Mouse (Mus musculus): Measurements from ENCODE around the gene Lrrtm4. TPM values are rescaled to one million over a fixed set of nuclear protein-coding genes. Genes with fewer than 3 reads are reported as not detected.

The Lrrtm4 gene
- polyA plus RNA-seq, 2 experiments, result 2.2 to 4.5 TPM

DNA sequence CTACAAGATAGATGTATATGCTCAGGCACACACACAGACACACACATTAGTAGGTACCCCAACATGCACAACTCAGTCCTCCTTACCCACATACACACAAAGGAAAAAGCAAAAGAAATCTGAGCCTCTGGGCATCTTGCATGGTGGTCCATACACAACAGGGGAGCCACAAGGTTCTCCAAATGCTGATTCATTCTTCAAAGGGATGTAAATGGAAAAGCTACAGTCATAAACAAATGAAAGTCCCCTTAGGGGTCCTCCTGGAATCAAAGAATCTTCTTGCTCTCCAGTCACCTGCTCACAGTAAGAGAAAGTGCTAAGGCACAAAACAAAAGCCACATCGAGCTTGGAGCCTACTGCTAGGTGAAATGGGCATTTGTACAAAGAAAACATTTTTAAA lies 526.3 kb downstream of the Lrrtm4 start:
- no peaks in the 10 kb centered on the region for H3K27me3 ChIP-seq (ENCODE audit: control insufficient read depth, insufficient read depth, low read length)
- TF ChIP-seq POLR2A (IDR thresholded peaks at IDR 0.05; ENCODE audit: borderline replicate concordance, extremely low read depth, insufficient read depth, insufficient read length), result no peak
- no peak for DNase-seq (ENCODE audit: low spot score)
- no peak overlapping the region for H3K4me3 ChIP-seq (replicated peaks; ENCODE audit: low read length)
- no peaks in the 10 kb centered on the region for H3K36me3 ChIP-seq (ENCODE audit: control insufficient read depth, insufficient read depth, low read length)
- no peak overlapping the region for H3K9ac ChIP-seq (ENCODE audit: low read depth, low read length, severe bottlenecking)
- no peak overlapping the region for H3K27ac ChIP-seq (replicated peaks; ENCODE audit: low read depth, low read length)
- no peaks in the 10 kb centered on the region for H3K9me3 ChIP-seq (ENCODE audit: control insufficient read depth, low read length)
- no peaks in the 10 kb centered on the region for H3K4me1 ChIP-seq (ENCODE audit: control insufficient read depth, insufficient read depth, low read length)
- ATAC-seq (ENCODE audit: low FRiP score, low read depth), result no peak
- H3K4me2 ChIP-seq (replicated peaks; ENCODE audit: low read depth, low read length, severe bottlenecking), result no peak overlapping the region
- 18% methylated on average over 1 of the region's 1 CpGs for WGBS

DNA sequence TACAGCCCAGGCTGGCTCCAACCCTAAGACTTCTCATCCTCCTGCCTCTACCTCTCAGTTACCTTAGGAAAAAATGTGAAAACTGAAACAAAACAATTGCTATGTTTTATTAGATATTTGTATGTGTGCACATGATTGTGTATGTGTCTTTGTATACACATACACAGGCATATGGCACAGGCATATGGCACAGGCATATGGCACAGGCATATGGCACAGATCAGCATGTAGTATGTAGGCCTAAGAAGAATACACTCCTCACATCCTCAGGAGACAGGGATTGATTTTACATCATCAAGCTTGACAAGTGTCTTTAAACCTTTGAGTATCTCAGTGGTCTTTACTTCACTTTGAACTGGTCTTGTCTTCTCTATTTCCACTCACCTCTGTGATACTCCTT lies 531.2 kb downstream of the Lrrtm4 start:
- no peaks in the 10 kb centered on the region for H3K36me3 ChIP-seq (ENCODE audit: control insufficient read depth, insufficient read depth, low read length)
- no peak overlapping the region for H3K4me2 ChIP-seq (replicated peaks; ENCODE audit: low read depth, low read length, severe bottlenecking)
- TF ChIP-seq POLR2A (IDR thresholded peaks at IDR 0.05; ENCODE audit: borderline replicate concordance, extremely low read depth, insufficient read depth, insufficient read length), result no peak
- H3K27ac ChIP-seq (replicated peaks; ENCODE audit: low read depth, low read length), result no peak overlapping the region
- H3K4me1 ChIP-seq (ENCODE audit: control insufficient read depth, insufficient read depth, low read length), result no peaks in the 10 kb centered on the region
- DNase-seq (ENCODE audit: low spot score) (no peak), ATAC-seq (ENCODE audit: low FRiP score, low read depth) (no peak)
- H3K9me3 ChIP-seq (ENCODE audit: control insufficient read depth, low read length), result no peaks in the 10 kb centered on the region
- no peak overlapping the region for H3K4me3 ChIP-seq (replicated peaks; ENCODE audit: low read length)
- H3K27me3 ChIP-seq (ENCODE audit: control insufficient read depth, insufficient read depth, low read length), result no peaks in the 10 kb centered on the region
- H3K9ac ChIP-seq (ENCODE audit: low read depth, low read length, severe bottlenecking), result no peak overlapping the region

DNA sequence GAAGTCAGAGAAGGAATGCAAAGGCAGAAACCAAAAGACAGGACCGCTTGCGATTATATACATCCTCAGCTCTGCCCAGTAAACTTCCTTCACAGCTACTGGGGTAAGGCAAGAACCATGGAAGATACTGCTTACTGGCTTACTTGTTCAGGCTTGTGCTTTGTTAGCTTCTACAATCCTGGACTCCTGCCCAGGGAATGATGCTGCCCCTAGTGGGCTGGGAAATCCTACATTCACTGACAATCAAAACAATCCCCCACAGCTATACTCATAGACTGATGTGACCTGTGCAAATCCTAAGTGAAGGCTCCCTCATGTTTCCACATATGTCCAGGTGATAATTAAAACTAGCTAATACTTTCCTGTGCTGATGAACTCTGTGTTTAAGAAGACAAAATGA lies 534.7 kb downstream of the Lrrtm4 start:
- ATAC-seq (ENCODE audit: low FRiP score, low read depth), result no peak
- H3K36me3 ChIP-seq (ENCODE audit: control insufficient read depth, insufficient read depth, low read length), result no peaks in the 10 kb centered on the region
- no peak overlapping the region for H3K4me3 ChIP-seq (replicated peaks; ENCODE audit: low read length)
- DNase-seq (ENCODE audit: low spot score), result no peak
- H3K9me3 ChIP-seq (ENCODE audit: control insufficient read depth, low read length), result no peaks in the 10 kb centered on the region
- H3K27ac ChIP-seq (replicated peaks; ENCODE audit: low read depth, low read length), result no peak overlapping the region
- H3K4me2 ChIP-seq (replicated peaks; ENCODE audit: low read depth, low read length, severe bottlenecking), result no peak overlapping the region
- no peaks in the 10 kb centered on the region for H3K4me1 ChIP-seq (ENCODE audit: control insufficient read depth, insufficient read depth, low read length)
- no peak for TF ChIP-seq POLR2A (IDR thresholded peaks at IDR 0.05; ENCODE audit: borderline replicate concordance, extremely low read depth, insufficient read depth, insufficient read length)
- WGBS, result 95% methylated on average over 2 of the region's 2 CpGs
- H3K9ac ChIP-seq (ENCODE audit: low read depth, low read length, severe bottlenecking), result no peak overlapping the region
- no peaks in the 10 kb centered on the region for H3K27me3 ChIP-seq (ENCODE audit: control insufficient read depth, insufficient read depth, low read length)

GRCm38 (mm10) chr6:80554991-80555390 lies 536.3 kb downstream of the Lrrtm4 start:
- Histone ChIP-seq H3K9ac (ENCODE audit: low read depth, low read length, severe bottlenecking) (no peak overlapping the region), H3K27ac (replicated peaks; ENCODE audit: low read depth, low read length) (no peak overlapping the region), H3K9me3 (ENCODE audit: control insufficient read depth, low read length) (no peaks in the 10 kb centered on the region), H3K4me2 (replicated peaks; ENCODE audit: low read depth, low read length, severe bottlenecking) (no peak overlapping the region), H3K36me3 (ENCODE audit: control insufficient read depth, insufficient read depth, low read length) (no peaks in the 10 kb centered on the region), H3K4me3 (replicated peaks; ENCODE audit: low read length) (no peak overlapping the region), H3K27me3 (ENCODE audit: control insufficient read depth, insufficient read depth, low read length) (no peaks in the 10 kb centered on the region), H3K4me1 (ENCODE audit: control insufficient read depth, insufficient read depth, low read length) (no peaks in the 10 kb centered on the region)
- ATAC-seq (ENCODE audit: low FRiP score, low read depth) (no peak), DNase-seq (ENCODE audit: low spot score) (no peak)
- TF ChIP-seq POLR2A (IDR thresholded peaks at IDR 0.05; ENCODE audit: borderline replicate concordance, extremely low read depth, insufficient read depth, insufficient read length), result no peak

GRCm38 (mm10) chr6:80577227-80577626 lies 558.5 kb downstream of the Lrrtm4 start:
- ATAC-seq (ENCODE audit: low FRiP score, low read depth) (no peak), DNase-seq (ENCODE audit: low spot score) (no peak)
- no peaks in the 10 kb centered on the region for H3K36me3 ChIP-seq (ENCODE audit: control insufficient read depth, insufficient read depth, low read length)
- no peak for TF ChIP-seq POLR2A (IDR thresholded peaks at IDR 0.05; ENCODE audit: borderline replicate concordance, extremely low read depth, insufficient read depth, insufficient read length)
- H3K9me3 ChIP-seq (ENCODE audit: control insufficient read depth, low read length), result no peaks in the 10 kb centered on the region
- no peak overlapping the region for H3K27ac ChIP-seq (replicated peaks; ENCODE audit: low read depth, low read length)
- 77% methylated on average over 2 of the region's 2 CpGs for WGBS
- H3K4me1 ChIP-seq (ENCODE audit: control insufficient read depth, insufficient read depth, low read length), result no peaks in the 10 kb centered on the region
- H3K4me3 ChIP-seq (replicated peaks; ENCODE audit: low read length), result no peak overlapping the region
- H3K9ac ChIP-seq (ENCODE audit: low read depth, low read length, severe bottlenecking), result no peak overlapping the region
- H3K4me2 ChIP-seq (replicated peaks; ENCODE audit: low read depth, low read length, severe bottlenecking), result no peak overlapping the region
- H3K27me3 ChIP-seq (ENCODE audit: control insufficient read depth, insufficient read depth, low read length), result no peaks in the 10 kb centered on the region

DNA sequence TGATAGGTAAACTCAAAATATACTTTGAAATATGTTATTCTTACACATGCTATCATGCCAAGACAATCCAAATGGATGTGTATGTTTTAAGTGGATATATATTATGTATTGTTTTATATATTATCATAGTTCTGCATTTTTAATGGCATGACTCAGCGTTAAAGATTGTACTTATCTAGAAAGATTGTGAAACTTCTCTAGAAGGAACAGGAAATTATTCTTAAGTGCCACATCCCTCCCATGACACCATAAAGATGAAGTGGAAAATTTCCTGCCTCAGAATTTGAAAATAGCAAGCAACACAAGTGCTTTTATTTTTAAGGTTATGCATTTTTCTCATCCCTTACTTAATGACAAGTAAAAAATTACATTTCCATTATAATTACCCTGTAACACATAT lies 563.5 kb downstream of the Lrrtm4 start:
- DNase-seq (ENCODE audit: low spot score), result no peak
- H3K27ac ChIP-seq (replicated peaks; ENCODE audit: low read depth, low read length), result no peak overlapping the region
- no peak overlapping the region for H3K4me2 ChIP-seq (replicated peaks; ENCODE audit: low read depth, low read length, severe bottlenecking)
- 80% methylated on average over 1 of the region's 1 CpGs for WGBS
- no peak for TF ChIP-seq POLR2A (IDR thresholded peaks at IDR 0.05; ENCODE audit: borderline replicate concordance, extremely low read depth, insufficient read depth, insufficient read length)
- H3K4me3 ChIP-seq (replicated peaks; ENCODE audit: low read length), result no peak overlapping the region
- no peak for ATAC-seq (ENCODE audit: low FRiP score, low read depth)
- H3K9me3 ChIP-seq (ENCODE audit: control insufficient read depth, low read length), result no peaks in the 10 kb centered on the region
- H3K27me3 ChIP-seq (ENCODE audit: control insufficient read depth, insufficient read depth, low read length), result no peaks in the 10 kb centered on the region
- H3K9ac ChIP-seq (ENCODE audit: low read depth, low read length, severe bottlenecking), result no peak overlapping the region
- no peaks in the 10 kb centered on the region for H3K4me1 ChIP-seq (ENCODE audit: control insufficient read depth, insufficient read depth, low read length)
- no peaks in the 10 kb centered on the region for H3K36me3 ChIP-seq (ENCODE audit: control insufficient read depth, insufficient read depth, low read length)

Measured in limb, embryonic 14.5 days (tissue).